Mouse (Mus musculus) liver, adult 2 months (tissue): ENCODE results near the gene Accsl.

ENCODE experiments used
- CTCF ChIP-seq: fragments of 200-500 bp; IDR thresholded peaks from 2 replicates; pipeline ENCODE4 v1.5.1; 2011; ENCODE audit warnings: low read depth, low read length, control low read depth
- POLR2A ChIP-seq: fragments of 200-500 bp; IDR thresholded peaks from 2 replicates; pipeline ENCODE4 v1.6.1; 2011; ENCODE audit warnings: low read length, control low read depth; ENCODE audit not compliant: insufficient read depth; ENCODE audit errors: extremely low read depth

GRCm38 (mm10) chr2:93887273-93887672 is 18.3 kb upstream of the Accsl start:
- TF ChIP-seq POLR2A (no peak), CTCF (no peak)
